Mouse (Mus musculus): Measurements from ENCODE around the gene Tm9sf4. TPM values are rescaled to one million over a fixed set of nuclear protein-coding genes. Genes with fewer than 3 reads are reported as not detected.
A peak's percentile ranks its signal among the peaks of the same experiment; 100 is the strongest.

Gene Tm9sf4
- total and polyA plus RNA-seq, 2 experiments from 2014 or later: 61.4 to 80.0 TPM

DNA sequence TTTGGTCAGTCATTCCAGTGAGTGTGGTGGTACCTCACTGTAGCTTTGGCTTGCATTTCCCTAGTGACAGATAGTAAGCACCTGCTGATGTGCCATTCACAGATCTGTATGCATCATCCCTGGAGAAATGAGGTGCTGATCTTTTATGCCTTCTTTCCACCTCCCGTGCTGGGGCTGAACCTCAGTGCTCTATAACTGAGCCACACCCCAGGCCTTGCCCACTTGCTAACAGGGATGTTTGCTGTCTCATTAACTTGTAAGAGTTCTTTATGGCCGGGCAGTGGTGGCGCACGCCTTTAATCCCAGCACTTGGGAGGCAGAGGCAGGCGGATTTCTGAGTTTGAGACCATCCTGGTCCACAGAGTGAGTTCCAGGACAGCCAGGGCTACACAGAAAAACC is 10.9 kb downstream of the Tm9sf4 start:
- H3K9me3 ChIP-seq (ENCODE audit: low read length): no peaks in the 10 kb centered on the region
- H3K4me2 ChIP-seq (ENCODE audit: low read depth, low read length): no peak overlapping the region
- H3K36me3 ChIP-seq (ENCODE audit: insufficient read depth, low read length): no peaks in the 10 kb centered on the region
- no peak for TF ChIP-seq CTCF (IDR thresholded peaks at IDR 0.05; ENCODE audit: low read depth)
- H3K9ac ChIP-seq (replicated peaks; ENCODE audit: low read length): no peak overlapping the region
- H3K4me3 ChIP-seq (ENCODE audit: low read length): no peak overlapping the region
- H3K27ac ChIP-seq: no peak overlapping the region
- ATAC-seq (no peak), DNase-seq (ENCODE audit: low spot score) (no peak)
- 97% methylated on average over 5 of the region's 5 CpGs for WGBS
- H3K4me1 ChIP-seq (ENCODE audit: insufficient read depth, low read length): no peaks in the 10 kb centered on the region
- no peaks in the 10 kb centered on the region for H3K27me3 ChIP-seq (ENCODE audit: insufficient read depth, low read length)

DNA sequence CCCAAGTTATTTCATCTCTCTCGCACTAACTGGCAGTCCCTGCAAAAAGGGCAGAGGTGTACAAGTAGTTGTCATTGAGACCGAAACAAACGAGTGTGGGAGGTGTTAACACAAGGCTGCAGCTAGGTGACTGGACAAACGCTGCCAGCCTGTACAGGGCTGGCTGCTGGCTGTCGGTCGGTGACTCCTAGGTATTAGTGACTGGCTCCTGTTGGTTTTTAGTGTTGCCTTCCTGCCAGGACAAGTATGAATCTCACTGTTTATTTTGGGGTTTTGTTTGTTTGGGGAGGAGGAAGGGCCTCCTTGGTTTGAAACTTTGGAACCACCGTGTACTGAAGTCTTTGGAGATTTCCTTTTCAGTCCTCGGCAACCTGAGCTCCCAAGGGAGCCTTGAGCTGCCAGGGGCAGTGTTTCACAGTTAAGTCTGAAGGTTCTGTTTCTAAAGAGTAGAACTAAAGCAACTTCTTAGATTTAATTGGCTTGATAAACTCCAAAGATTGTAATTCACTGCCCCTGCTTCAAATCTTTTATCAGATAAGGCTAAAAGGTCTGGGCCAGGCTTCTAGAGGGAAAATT is 15.0 kb downstream of the Tm9sf4 start:
- H3K9me3 ChIP-seq (ENCODE audit: low read length): no peaks in the 10 kb centered on the region
- 71% methylated on average over 8 of the region's 8 CpGs for WGBS
- H3K4me1 ChIP-seq (ENCODE audit: insufficient read depth, low read length): no peaks in the 10 kb centered on the region
- no peaks in the 10 kb centered on the region for H3K27me3 ChIP-seq (ENCODE audit: insufficient read depth, low read length)
- H3K4me3 ChIP-seq (ENCODE audit: low read length): no peak overlapping the region
- no peak overlapping the region for H3K9ac ChIP-seq (replicated peaks; ENCODE audit: low read length)
- H3K4me2 ChIP-seq (ENCODE audit: low read depth, low read length): no peak overlapping the region
- no peak for DNase-seq (ENCODE audit: low spot score)
- TF ChIP-seq CTCF (IDR thresholded peaks at IDR 0.05; ENCODE audit: low read depth): no peak
- no peak overlapping the region for H3K27ac ChIP-seq
- ATAC-seq: no peak
- H3K36me3 ChIP-seq (ENCODE audit: insufficient read depth, low read length): peaks cover 12% of the 10 kb centered on the region; the same call in 1 of the 2 replicates

DNA sequence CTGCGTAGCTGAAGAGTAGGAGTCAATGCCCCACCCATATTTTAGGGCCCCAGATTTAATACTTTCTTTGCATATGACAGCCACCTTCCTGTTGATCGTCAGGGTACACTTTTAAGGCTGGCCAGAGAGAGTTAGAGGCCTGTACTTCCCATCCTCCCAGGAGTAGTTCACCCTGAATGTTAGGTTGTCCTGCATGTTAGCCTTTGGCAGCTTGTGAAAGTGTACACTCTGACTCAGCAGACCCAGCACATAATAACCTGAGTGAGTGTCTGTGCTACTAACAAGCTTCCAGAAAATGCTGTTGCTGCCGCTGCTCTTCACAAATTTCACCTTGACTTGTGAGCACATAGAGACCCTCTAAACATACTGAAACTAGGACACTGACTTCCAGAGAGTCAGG is 16.1 kb downstream of the Tm9sf4 start:
- H3K27me3 ChIP-seq (ENCODE audit: insufficient read depth, low read length): no peaks in the 10 kb centered on the region
- ATAC-seq (no peak), DNase-seq (ENCODE audit: low spot score) (no peak)
- H3K4me3 ChIP-seq (ENCODE audit: low read length): no peak overlapping the region
- no peak for TF ChIP-seq CTCF (IDR thresholded peaks at IDR 0.05; ENCODE audit: low read depth)
- WGBS: 95% methylated on average over 3 of the region's 3 CpGs
- no peak overlapping the region for H3K9ac ChIP-seq (replicated peaks; ENCODE audit: low read length)
- H3K4me2 ChIP-seq (ENCODE audit: low read depth, low read length): no peak overlapping the region
- no peaks in the 10 kb centered on the region for H3K9me3 ChIP-seq (ENCODE audit: low read length)
- H3K27ac ChIP-seq: no peak overlapping the region
- H3K36me3 ChIP-seq (ENCODE audit: insufficient read depth, low read length): peaks cover 14% of the 10 kb centered on the region
- H3K4me1 ChIP-seq (ENCODE audit: insufficient read depth, low read length): no peaks in the 10 kb centered on the region

DNA sequence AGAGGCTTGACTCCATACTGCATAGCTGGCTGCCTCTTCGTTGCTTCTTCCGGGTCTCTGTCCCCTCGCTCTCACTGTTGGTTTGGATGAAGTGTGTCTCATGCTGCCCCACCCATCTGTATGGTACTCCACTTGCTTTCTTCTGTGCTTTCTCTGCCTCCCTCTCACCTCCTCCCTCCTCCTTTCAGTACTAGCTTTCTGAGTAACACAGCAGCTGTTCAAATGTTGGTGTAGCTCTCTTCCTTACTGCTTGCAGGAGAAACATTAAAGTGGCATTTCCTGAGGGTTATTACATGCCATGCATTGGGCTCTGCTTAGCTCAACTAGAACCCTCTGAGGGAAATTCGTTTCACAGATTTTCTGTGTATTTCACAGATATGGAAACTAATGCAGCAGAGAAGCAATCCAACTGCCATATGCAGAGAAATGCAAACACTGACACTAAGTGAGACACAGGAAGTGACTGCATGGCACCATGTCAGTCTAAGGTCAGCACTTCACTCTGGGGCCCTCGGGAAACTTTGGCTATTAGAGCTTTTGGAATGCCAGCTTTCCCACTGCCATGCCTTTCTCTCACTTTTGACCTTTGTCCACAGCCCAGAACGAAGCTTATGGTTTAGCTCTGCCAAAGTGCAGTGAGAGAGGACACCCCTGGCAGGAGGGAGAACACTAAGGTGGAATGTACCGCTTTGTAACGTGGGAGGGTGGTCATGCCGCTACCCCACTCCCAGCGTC is 18.2 kb downstream of the Tm9sf4 start:
- Histone ChIP-seq H3K9me3 (ENCODE audit: low read length) (no peaks in the 10 kb centered on the region), H3K4me3 (ENCODE audit: low read length) (no peak overlapping the region), H3K36me3 (ENCODE audit: insufficient read depth, low read length) (peaks cover 33% of the 10 kb centered on the region), H3K27ac (no peak overlapping the region), H3K4me1 (ENCODE audit: insufficient read depth, low read length) (no peaks in the 10 kb centered on the region), H3K9ac (replicated peaks; ENCODE audit: low read length) (no peak overlapping the region), H3K4me2 (ENCODE audit: low read depth, low read length) (no peak overlapping the region), H3K27me3 (ENCODE audit: insufficient read depth, low read length) (no peaks in the 10 kb centered on the region)
- WGBS: 83% methylated on average over 10 of the region's 10 CpGs
- ATAC-seq (no peak), DNase-seq (ENCODE audit: low spot score) (no peak)
- no peak for TF ChIP-seq CTCF (IDR thresholded peaks at IDR 0.05; ENCODE audit: low read depth)

DNA sequence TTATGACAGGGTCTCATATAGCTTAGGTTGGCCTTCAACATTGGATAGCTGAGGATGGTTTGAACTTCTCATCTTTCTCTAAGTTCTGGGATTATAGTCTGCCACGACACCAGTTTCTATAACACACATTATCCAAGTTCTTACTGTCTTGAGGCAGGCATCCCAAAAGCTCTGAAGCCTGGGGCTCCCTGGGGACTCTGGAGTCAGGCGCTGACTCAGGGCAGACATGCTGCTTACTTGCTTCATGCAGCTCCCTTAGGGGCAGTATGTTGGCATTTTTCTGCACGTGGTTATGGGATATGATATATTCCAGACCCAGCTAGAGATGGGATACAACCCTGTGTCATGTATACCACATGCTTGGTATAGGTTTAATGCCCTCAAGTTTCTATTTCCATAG is 18.9 kb downstream of the Tm9sf4 start:
- no peak for ATAC-seq
- Histone ChIP-seq H3K4me2 (ENCODE audit: low read depth, low read length) (no peak overlapping the region), H3K9ac (replicated peaks; ENCODE audit: low read length) (no peak overlapping the region), H3K4me3 (ENCODE audit: low read length) (no peak overlapping the region), H3K9me3 (ENCODE audit: low read length) (no peaks in the 10 kb centered on the region), H3K27me3 (ENCODE audit: insufficient read depth, low read length) (no peaks in the 10 kb centered on the region), H3K36me3 (ENCODE audit: insufficient read depth, low read length) (peaks cover 40% of the 10 kb centered on the region), H3K27ac (no peak overlapping the region), H3K4me1 (ENCODE audit: insufficient read depth, low read length) (no peaks in the 10 kb centered on the region)
- WGBS: 84% methylated on average over 3 of the region's 3 CpGs
- TF ChIP-seq CTCF (IDR thresholded peaks at IDR 0.05; ENCODE audit: low read depth): no peak
- no peak for DNase-seq (ENCODE audit: low spot score)

DNA sequence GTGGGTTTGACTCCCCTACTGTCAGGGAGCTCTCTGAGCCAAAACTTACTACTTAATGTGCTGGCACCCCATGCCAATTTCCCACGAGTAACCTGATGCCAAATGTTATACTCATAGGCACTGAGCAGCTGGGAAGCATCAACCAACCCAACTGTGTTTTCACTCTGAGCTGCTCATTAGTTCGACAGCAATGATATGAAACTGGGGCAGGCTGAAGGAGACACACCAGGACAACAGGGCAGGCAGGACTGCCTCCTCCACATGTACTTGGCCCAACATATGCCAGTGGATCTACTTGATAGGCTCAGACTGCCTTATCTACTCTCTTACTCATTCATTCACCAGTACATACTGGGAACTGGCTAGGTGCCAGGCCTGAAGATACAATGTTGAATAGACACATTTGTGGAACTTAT is 25.1 kb downstream of the Tm9sf4 start:
- DNase-seq (ENCODE audit: low spot score): peak; percentile 23

DNA sequence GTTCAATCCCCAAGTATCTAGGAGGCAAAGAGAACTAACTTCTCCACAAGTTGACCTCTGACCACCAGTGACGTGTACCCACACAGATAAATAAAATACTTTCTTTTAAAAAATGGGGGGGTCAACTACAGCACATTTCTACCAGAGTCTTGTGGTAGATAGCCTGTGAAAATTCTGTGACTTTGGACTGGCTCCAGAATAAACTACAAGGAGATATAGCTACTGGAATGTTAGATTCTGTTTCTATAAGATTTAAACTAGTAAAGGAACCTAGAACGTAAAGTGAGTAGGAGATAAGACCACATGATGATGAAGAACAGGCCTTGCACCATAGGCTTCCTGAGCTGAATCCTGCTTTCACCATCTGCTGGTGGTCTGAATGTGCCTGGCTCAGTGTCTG is 26.7 kb downstream of the Tm9sf4 start:
- no peak for TF ChIP-seq CTCF (IDR thresholded peaks at IDR 0.05; ENCODE audit: low read depth)
- H3K9ac ChIP-seq (replicated peaks; ENCODE audit: low read length): no peak overlapping the region
- no peak for DNase-seq (ENCODE audit: low spot score)
- H3K4me3 ChIP-seq (ENCODE audit: low read length): no peak overlapping the region
- H3K4me1 ChIP-seq (ENCODE audit: insufficient read depth, low read length): no peaks in the 10 kb centered on the region
- 90% methylated on average over 2 of the region's 2 CpGs for WGBS
- ATAC-seq: no peak
- H3K27ac ChIP-seq: no peak overlapping the region
- no peaks in the 10 kb centered on the region for H3K27me3 ChIP-seq (ENCODE audit: insufficient read depth, low read length)
- H3K36me3 ChIP-seq (ENCODE audit: insufficient read depth, low read length): peaks cover 89% of the 10 kb centered on the region
- H3K9me3 ChIP-seq (ENCODE audit: low read length): no peaks in the 10 kb centered on the region
- H3K4me2 ChIP-seq (ENCODE audit: low read depth, low read length): no peak overlapping the region

More for the DNA sequence above, 25.1 kb downstream of the Tm9sf4 start:
- no peaks in the 10 kb centered on the region for H3K4me1 ChIP-seq (ENCODE audit: insufficient read depth, low read length)
- H3K9me3 ChIP-seq (ENCODE audit: low read length): no peaks in the 10 kb centered on the region
- no peak overlapping the region for H3K9ac ChIP-seq (replicated peaks; ENCODE audit: low read length)
- H3K36me3 ChIP-seq (ENCODE audit: insufficient read depth, low read length): peaks cover 80% of the 10 kb centered on the region
- 47% methylated on average over 2 of the region's 2 CpGs for WGBS
- H3K4me3 ChIP-seq (ENCODE audit: low read length): no peak overlapping the region
- ATAC-seq: peak; percentile 45; the same call in 1 of the 2 replicates
- H3K4me2 ChIP-seq (ENCODE audit: low read depth, low read length): no peak overlapping the region
- no peak overlapping the region for H3K27ac ChIP-seq
- H3K27me3 ChIP-seq (ENCODE audit: insufficient read depth, low read length): no peaks in the 10 kb centered on the region
- no peak for TF ChIP-seq CTCF (IDR thresholded peaks at IDR 0.05; ENCODE audit: low read depth)
